Mouse (Mus musculus): Measurements from ENCODE around the gene Atp23.
"Not testable (repeated sequence)": the region's sequence is repeated elsewhere in the genome, so short reads cannot be mapped to it uniquely, and the experiment has no call there.

Gene Atp23

DNA sequence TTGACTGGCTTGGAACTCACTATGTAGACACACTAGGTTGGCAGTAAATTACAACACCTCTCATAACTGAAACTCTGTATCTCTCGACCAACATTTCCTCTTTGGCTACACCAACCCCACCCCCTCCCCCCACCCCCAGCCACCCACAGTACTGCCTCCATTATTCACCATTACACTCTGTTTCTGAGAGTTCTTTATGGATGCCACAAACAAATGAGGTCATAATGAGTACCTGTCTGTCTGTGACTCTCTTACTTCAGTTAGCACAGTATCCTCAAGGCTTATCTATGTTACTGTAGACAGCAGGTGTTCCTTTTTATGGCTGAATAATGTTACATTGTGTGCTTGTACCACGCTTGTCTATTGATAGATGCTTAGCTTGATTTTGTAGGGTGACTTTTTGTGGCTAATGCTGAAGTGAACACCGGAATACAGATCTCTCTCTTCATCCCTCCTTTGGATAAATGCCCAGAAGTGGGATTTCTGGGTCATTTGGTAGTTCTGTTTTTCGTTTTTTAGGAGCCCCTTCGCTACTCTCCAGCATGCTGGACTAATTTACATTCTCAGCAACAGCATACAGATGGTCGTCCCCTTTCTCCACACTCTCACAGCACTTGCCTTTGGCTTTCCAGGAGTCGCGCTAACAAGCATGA lies 73.1 kb downstream of the Atp23 start:
- DNase-seq (ENCODE audit: inconsistent age in 2 of 2, low spot score in 1 of 2): no peak

DNA sequence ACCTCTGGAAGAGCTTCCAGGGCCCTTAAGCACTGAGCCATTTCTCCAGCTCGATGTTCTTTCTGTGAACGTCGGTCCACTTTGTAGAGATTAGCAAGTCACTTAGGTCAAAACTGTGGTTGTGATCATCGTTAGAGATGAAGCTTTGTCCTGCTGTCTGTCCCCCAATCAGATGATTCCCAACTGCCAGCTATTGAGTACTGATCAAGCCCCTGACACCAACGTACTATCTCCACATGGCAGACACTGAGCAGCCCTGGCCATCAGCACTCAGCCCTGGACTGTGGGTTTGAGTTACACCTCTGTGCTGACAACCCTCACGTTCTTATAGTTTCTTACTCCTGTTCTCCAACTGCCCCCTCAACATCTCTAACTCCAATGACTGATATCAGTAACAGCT lies 74.2 kb downstream of the Atp23 start:
- no peak for DNase-seq (ENCODE audit: inconsistent age in 2 of 2, low spot score in 1 of 2)

DNA sequence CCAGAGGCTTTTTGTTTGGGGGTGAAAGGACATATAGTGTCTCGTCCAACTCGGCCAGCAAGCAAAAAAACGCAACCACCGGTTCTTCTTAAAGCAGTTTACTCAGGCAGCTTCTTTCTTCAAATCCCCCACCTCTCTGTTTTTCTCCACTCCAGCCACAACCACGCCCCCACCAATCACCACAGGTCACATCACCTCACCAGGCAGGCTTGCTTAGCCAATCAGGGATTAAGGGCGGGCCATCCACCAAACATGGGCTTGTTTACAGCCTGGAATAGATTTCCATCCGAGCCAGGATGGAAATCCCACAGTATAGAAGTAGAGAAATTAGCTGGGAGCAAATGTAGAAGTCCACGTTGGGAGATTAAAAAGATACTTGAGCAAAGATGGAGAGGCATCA lies 74.9 kb downstream of the Atp23 start:
- not testable (repeated sequence) for DNase-seq (ENCODE audit: inconsistent age in 2 of 2, low spot score in 1 of 2)

DNA sequence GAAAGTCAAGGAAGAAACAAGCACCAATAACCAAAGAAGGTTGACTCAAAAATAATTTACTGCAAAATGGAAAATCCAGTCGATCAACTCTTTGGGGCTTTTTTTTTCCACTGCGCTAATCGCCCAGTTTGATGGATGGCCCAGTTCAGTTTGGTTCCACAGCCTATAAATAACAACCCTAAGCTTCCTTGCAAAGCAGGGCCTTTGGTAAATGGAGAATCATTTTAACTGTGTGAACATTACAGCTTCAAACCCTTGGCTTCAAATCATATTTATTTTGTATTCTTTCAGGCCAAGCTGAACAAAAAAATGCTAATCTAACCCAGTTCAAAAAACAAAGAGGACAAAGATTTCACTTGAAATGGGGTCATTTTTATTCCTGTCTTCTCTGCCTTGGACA lies 78.7 kb downstream of the Atp23 start:
- no peak for DNase-seq (ENCODE audit: inconsistent age in 2 of 2, low spot score in 1 of 2)
